Mouse (Mus musculus): ENCODE measurements around the gene Rac1. TPM values are rescaled to one million over a fixed set of nuclear protein-coding genes. Genes with fewer than 3 reads are reported as not detected.
"Not testable (repeated sequence)": the region's sequence is repeated elsewhere in the genome, so short reads cannot be mapped to it uniquely, and the experiment has no call there.

Rac1 gene
- total RNA-seq (2015) (654 and 681 TPM in 2 replicates), total RNA-seq (2017) (85.9 and 114 TPM in 2 replicates)

GRCm38 (mm10) chr5:143527486-143528307 lies at the start of gene Rac1:
Gene Rac1 (minus strand): TSS chr5:143528036.
- ATAC-seq (replicated peaks; ENCODE audit: poor library complexity), result peak; percentile 80

- no peak for ATAC-seq (replicated peaks; ENCODE audit: poor library complexity)
Observed at GRCm38 (mm10) chr5:143574261-143575178, 46.7 kb upstream of the Rac1 start.

GRCm38 (mm10) chr5:143573067-143573466 lies 45.2 kb upstream of the Rac1 start:
- no peak for ATAC-seq (replicated peaks; ENCODE audit: poor library complexity)

GRCm38 (mm10) chr5:143572195-143572594 lies 44.4 kb upstream of the Rac1 start:
- no peak for ATAC-seq (replicated peaks; ENCODE audit: poor library complexity)

GRCm38 (mm10) chr5:143567860-143568259 lies 40.0 kb upstream of the Rac1 start:
- ATAC-seq (replicated peaks; ENCODE audit: poor library complexity), result peak; percentile 96

GRCm38 (mm10) chr5:143567258-143567670 lies 39.4 kb upstream of the Rac1 start:
- peak; percentile 81 for ATAC-seq (replicated peaks; ENCODE audit: poor library complexity)

GRCm38 (mm10) chr5:143566804-143567203 lies 39.0 kb upstream of the Rac1 start:
- not testable (repeated sequence) for ATAC-seq (replicated peaks; ENCODE audit: poor library complexity)

GRCm38 (mm10) chr5:143561544-143562185 lies 33.8 kb upstream of the Rac1 start:
- peak; percentile 97 for ATAC-seq (replicated peaks; ENCODE audit: poor library complexity)

GRCm38 (mm10) chr5:143561009-143561408 lies 33.2 kb upstream of the Rac1 start:
- no peak for ATAC-seq (replicated peaks; ENCODE audit: poor library complexity)

- no peak for ATAC-seq (replicated peaks; ENCODE audit: poor library complexity)
Observed at GRCm38 (mm10) chr5:143558731-143559130, 30.9 kb upstream of the Rac1 start.

GRCm38 (mm10) chr5:143555233-143555632 lies 27.4 kb upstream of the Rac1 start:
- ATAC-seq (replicated peaks; ENCODE audit: poor library complexity), result no peak

- ATAC-seq (replicated peaks; ENCODE audit: poor library complexity), result no peak
Observed at GRCm38 (mm10) chr5:143552911-143553310, 25.1 kb upstream of the Rac1 start.

GRCm38 (mm10) chr5:143548922-143549321 lies 21.1 kb upstream of the Rac1 start:
- not testable (repeated sequence) for ATAC-seq (replicated peaks; ENCODE audit: poor library complexity)

- peak; percentile 83 for ATAC-seq (replicated peaks; ENCODE audit: poor library complexity)
Observed at GRCm38 (mm10) chr5:143548401-143548846, 20.6 kb upstream of the Rac1 start.

GRCm38 (mm10) chr5:143547866-143548265 lies 20.0 kb upstream of the Rac1 start:
- no peak for ATAC-seq (replicated peaks; ENCODE audit: poor library complexity)

- ATAC-seq (replicated peaks; ENCODE audit: poor library complexity), result peak; percentile 87
Observed at GRCm38 (mm10) chr5:143547384-143547783, 19.5 kb upstream of the Rac1 start.

GRCm38 (mm10) chr5:143539111-143539510 lies 11.3 kb upstream of the Rac1 start:
- no peak for ATAC-seq (replicated peaks; ENCODE audit: poor library complexity)

- ATAC-seq (replicated peaks; ENCODE audit: poor library complexity), result peak; percentile 54
Observed at GRCm38 (mm10) chr5:143537022-143537421, 9.2 kb upstream of the Rac1 start.

- ATAC-seq (replicated peaks; ENCODE audit: poor library complexity), result no peak
Observed at GRCm38 (mm10) chr5:143534922-143535321, 7.1 kb upstream of the Rac1 start.

- peak; percentile 35 for ATAC-seq (replicated peaks; ENCODE audit: poor library complexity)
Observed at GRCm38 (mm10) chr5:143530715-143531114, 2.9 kb upstream of the Rac1 start.

GRCm38 (mm10) chr5:143528308-143528683 lies 460 bp upstream of the Rac1 start:
- ATAC-seq (replicated peaks; ENCODE audit: poor library complexity), result peak; percentile 6

All from megakaryocyte progenitor cell, adult 5-6 weeks (primary cell).